Mouse (Mus musculus): Measurements from ENCODE around the gene Prkcq.

Gene Prkcq

GRCm38 (mm10) chr2:11224808-11225484 lies 53.0 kb downstream of the Prkcq start:
- no peak for DNase-seq

- DNase-seq = no peak
These were observed 53.6 kb downstream of the Prkcq start for GRCm38 (mm10) chr2:11225485-11225876.

GRCm38 (mm10) chr2:11226555-11226954 lies 54.6 kb downstream of the Prkcq start:
- no peak for DNase-seq

GRCm38 (mm10) chr2:11229126-11229525 lies 57.2 kb downstream of the Prkcq start:
- DNase-seq = no peak

- DNase-seq = no peak
These were observed 59.2 kb downstream of the Prkcq start for GRCm38 (mm10) chr2:11231118-11231517.

- no peak for DNase-seq
These were observed 60.1 kb downstream of the Prkcq start for GRCm38 (mm10) chr2:11231988-11232387.

GRCm38 (mm10) chr2:11238254-11238653 lies 66.3 kb downstream of the Prkcq start:
- DNase-seq = no peak

GRCm38 (mm10) chr2:11239523-11239922 lies 67.6 kb downstream of the Prkcq start:
- no peak for DNase-seq

- DNase-seq = no peak
These were observed 74.0 kb downstream of the Prkcq start for GRCm38 (mm10) chr2:11245926-11246325.

GRCm38 (mm10) chr2:11253945-11254344 lies 82.0 kb downstream of the Prkcq start:
- DNase-seq = peak; percentile 50

GRCm38 (mm10) chr2:11254446-11254845 lies 82.5 kb downstream of the Prkcq start:
- DNase-seq = no peak

- no peak for DNase-seq
These were observed 85.4 kb downstream of the Prkcq start for GRCm38 (mm10) chr2:11257260-11257850.

- no peak for DNase-seq
These were observed 86.3 kb downstream of the Prkcq start for GRCm38 (mm10) chr2:11258181-11258580.

- no peak for DNase-seq
These were observed 87.5 kb downstream of the Prkcq start for GRCm38 (mm10) chr2:11259361-11259760.

- DNase-seq = no peak
These were observed 92.9 kb downstream of the Prkcq start for GRCm38 (mm10) chr2:11264836-11265235.

GRCm38 (mm10) chr2:11265455-11265854 lies 93.5 kb downstream of the Prkcq start:
- DNase-seq = no peak

- DNase-seq = no peak
These were observed 94.4 kb downstream of the Prkcq start for GRCm38 (mm10) chr2:11266294-11266693.

- no peak for DNase-seq
These were observed 107.1 kb downstream of the Prkcq start for GRCm38 (mm10) chr2:11278965-11279364.

- DNase-seq = no peak
These were observed 108.3 kb downstream of the Prkcq start for GRCm38 (mm10) chr2:11280247-11280646.

- peak; percentile 31 for DNase-seq
These were observed 116.1 kb downstream of the Prkcq start for GRCm38 (mm10) chr2:11287834-11288530.

GRCm38 (mm10) chr2:11288531-11288846 lies 116.6 kb downstream of the Prkcq start:
- DNase-seq = peak; percentile 75

GRCm38 (mm10) chr2:11290931-11291330 lies 119.0 kb downstream of the Prkcq start:
- DNase-seq = no peak

GRCm38 (mm10) chr2:11291570-11292405 lies 119.9 kb downstream of the Prkcq start:
- DNase-seq = no peak

All from retina, postnatal 1 day (tissue).